Mouse (Mus musculus): ENCODE data around the gene Ech1. TPM values are rescaled to one million over a fixed set of nuclear protein-coding genes. Genes with fewer than 3 reads are reported as not detected.
A peak's percentile ranks its signal among the peaks of the same experiment; 100 is the strongest.

The Ech1 gene
- polyA plus RNA-seq, 1 experiment from 2014 or later, result 84.2 TPM

DNA sequence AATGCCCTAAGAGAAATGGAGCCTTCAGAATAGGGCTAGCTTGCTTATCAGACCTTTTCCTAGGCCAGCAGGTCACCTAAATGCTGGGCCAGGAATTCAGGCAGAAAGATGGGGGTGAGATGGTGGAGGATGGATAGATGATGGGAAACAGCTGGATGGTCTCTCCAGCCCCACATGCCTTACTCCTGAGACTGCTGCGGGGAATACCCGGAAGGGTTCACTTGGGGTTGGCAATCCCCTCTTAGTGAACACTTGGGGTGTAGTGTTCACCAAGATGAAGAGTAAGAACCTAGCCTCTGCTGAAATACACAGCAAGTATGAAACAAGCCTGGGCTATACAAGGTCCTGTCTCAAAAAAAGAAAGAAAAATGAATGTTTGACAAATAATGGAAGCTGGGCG lies 35.8 kb upstream of the Ech1 start:
- Histone ChIP-seq H3K36me3 (ENCODE audit: control insufficient read depth, insufficient read depth, low read length) (0 out of 2 replicates have a peak, but pooled peaks cover 2% of the 10 kb centered on the region), H3K4me1 (replicated peaks; ENCODE audit: control insufficient read depth, insufficient read depth, low read length) (no peaks in the 10 kb centered on the region; the same call in 1 of the 2 replicates), H3K27ac (ENCODE audit: low read depth, low read length) (no peak overlapping the region), H3K4me3 (ENCODE audit: low read depth, low read length) (no peak overlapping the region), H3K27me3 (ENCODE audit: control insufficient read depth, insufficient read depth, low read length) (no peaks in the 10 kb centered on the region), H3K9me3 (ENCODE audit: control insufficient read depth, low read length) (no peaks in the 10 kb centered on the region), H3K9ac (ENCODE audit: low read depth, low read length) (no peak overlapping the region), H3K4me2 (replicated peaks; ENCODE audit: low read depth, low read length) (no peak overlapping the region)
- DNase-seq (ENCODE audit: low spot score), result no peak
- 80% methylated on average over 3 of the region's 3 CpGs for WGBS
- ATAC-seq (ENCODE audit: low FRiP score), result no peak

DNA sequence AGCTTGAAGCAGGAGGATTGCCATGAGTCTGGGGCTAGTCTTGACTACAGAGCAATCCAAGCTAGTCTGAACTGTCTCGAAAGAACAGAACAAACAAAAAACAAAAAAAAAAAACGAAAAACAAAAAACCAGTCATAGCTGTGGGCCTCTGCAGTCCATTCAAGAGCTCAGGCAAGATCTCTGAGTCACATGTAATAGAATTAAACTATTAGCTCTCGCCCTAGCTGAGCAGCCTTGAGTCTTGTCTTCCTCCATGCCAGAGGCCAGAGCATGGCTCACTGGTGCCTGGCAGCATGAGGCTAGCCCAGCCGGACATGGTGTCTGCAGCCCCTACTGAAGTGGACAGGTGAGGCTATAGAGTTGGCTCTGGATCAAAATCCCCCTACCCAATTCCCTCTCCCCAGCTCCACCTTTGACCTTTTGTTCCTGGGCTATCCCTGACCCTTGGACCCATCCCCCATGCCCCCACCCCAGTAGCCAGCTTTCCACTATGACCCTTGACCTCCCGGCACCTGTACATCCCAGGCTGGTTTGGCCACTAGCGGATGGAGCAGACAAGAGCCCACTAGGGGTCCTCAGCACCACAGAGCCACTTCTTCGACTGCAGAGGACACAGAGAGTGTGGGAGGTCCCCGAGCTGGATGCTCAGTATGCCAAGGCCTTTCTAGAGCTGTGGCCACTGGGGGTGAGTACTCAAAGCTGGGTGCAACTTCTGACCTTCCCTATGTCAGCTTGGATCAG lies 34.8 kb upstream of the Ech1 start:
- Histone ChIP-seq H3K27me3 (ENCODE audit: control insufficient read depth, insufficient read depth, low read length) (no peaks in the 10 kb centered on the region), H3K9me3 (ENCODE audit: control insufficient read depth, low read length) (no peaks in the 10 kb centered on the region), H3K4me1 (replicated peaks; ENCODE audit: control insufficient read depth, insufficient read depth, low read length) (no peaks in the 10 kb centered on the region; the same call in 1 of the 2 replicates), H3K27ac (ENCODE audit: low read depth, low read length) (no peak overlapping the region), H3K4me3 (ENCODE audit: low read depth, low read length) (no peak overlapping the region), H3K36me3 (ENCODE audit: control insufficient read depth, insufficient read depth, low read length) (0 out of 2 replicates have a peak, but pooled peaks cover 2% of the 10 kb centered on the region), H3K4me2 (replicated peaks; ENCODE audit: low read depth, low read length) (no peak overlapping the region), H3K9ac (ENCODE audit: low read depth, low read length) (no peak overlapping the region)
- 45% methylated on average over 8 of the region's 8 CpGs for WGBS
- ATAC-seq (ENCODE audit: low FRiP score), result no peak
- peak; percentile 33 for DNase-seq (ENCODE audit: low spot score)

DNA sequence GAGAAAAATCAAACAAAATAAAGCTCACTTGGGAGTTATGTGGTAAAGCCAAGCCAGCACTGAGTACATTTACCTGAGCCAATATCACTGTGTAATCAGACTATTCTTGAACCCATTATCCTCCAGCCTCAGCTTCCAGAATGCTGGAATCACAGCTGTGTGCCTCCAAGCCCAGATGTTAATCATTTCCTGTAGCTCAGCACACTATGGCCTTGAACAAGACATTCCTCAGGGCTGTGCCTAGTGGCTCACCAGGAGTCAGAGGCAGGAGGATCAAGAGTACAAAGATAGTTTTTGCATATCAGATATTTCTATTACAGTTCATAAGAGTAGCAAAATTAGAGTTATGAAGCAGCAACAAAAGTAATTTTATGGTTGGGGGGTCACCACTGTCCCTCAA lies 33.3 kb upstream of the Ech1 start:
- ATAC-seq (ENCODE audit: low FRiP score), result no peak
- Histone ChIP-seq H3K36me3 (ENCODE audit: control insufficient read depth, insufficient read depth, low read length) (0 out of 2 replicates have a peak, but pooled peaks cover 2% of the 10 kb centered on the region), H3K27me3 (ENCODE audit: control insufficient read depth, insufficient read depth, low read length) (no peaks in the 10 kb centered on the region), H3K27ac (ENCODE audit: low read depth, low read length) (no peak overlapping the region), H3K9ac (ENCODE audit: low read depth, low read length) (no peak overlapping the region), H3K9me3 (ENCODE audit: control insufficient read depth, low read length) (no peaks in the 10 kb centered on the region), H3K4me2 (replicated peaks; ENCODE audit: low read depth, low read length) (no peak overlapping the region), H3K4me3 (ENCODE audit: low read depth, low read length) (no peak overlapping the region), H3K4me1 (replicated peaks; ENCODE audit: control insufficient read depth, insufficient read depth, low read length) (no peaks in the 10 kb centered on the region; the same call in 1 of the 2 replicates)
- no peak for DNase-seq (ENCODE audit: low spot score)

DNA sequence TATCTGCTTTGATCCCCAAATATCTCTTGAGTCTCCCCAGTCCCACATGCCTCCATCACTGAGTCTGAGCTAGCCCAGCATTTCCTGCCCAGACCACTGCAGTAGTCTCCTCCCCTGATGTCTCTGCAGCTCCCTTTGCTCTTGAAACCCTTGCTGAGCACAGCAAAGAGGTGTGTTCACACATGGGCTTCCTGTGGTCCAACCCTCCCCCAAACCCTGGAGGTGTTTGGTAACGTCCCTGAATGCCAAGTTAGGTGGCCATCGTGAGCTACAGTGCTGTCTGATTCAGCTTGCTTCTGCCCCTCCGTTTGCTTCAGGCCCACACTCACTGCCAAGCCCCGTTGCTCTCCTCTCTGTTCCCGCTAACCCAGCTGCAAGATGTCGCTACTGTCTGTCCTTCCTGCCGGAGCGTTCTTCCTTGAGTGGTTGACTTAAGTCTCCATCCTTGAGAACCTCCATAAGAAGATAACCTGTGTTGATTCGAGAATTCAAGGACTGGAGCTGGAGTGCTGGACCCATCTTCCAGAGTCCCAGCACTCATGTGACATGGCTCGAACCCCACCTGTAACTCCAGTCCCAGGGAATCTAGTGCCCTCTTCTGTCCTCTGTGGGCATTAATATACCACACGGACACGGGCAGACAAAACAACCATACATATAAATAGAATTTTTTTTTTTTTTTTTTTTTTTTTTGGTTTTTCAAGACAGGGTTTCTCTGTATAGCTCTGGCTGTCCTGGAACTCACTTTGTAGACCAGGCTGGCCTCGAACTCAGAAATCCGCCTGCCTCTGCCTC lies 32.4 kb upstream of the Ech1 start:
- 80% methylated on average over 12 of the region's 14 CpGs for WGBS
- Histone ChIP-seq H3K27ac (ENCODE audit: low read depth, low read length) (no peak overlapping the region), H3K9ac (ENCODE audit: low read depth, low read length) (no peak overlapping the region), H3K27me3 (ENCODE audit: control insufficient read depth, insufficient read depth, low read length) (no peaks in the 10 kb centered on the region), H3K36me3 (ENCODE audit: control insufficient read depth, insufficient read depth, low read length) (no peaks in the 10 kb centered on the region), H3K9me3 (ENCODE audit: control insufficient read depth, low read length) (no peaks in the 10 kb centered on the region), H3K4me2 (replicated peaks; ENCODE audit: low read depth, low read length) (no peak overlapping the region), H3K4me3 (ENCODE audit: low read depth, low read length) (no peak overlapping the region), H3K4me1 (replicated peaks; ENCODE audit: control insufficient read depth, insufficient read depth, low read length) (no peaks in the 10 kb centered on the region; the same call in 1 of the 2 replicates)
- ATAC-seq (ENCODE audit: low FRiP score) (no peak), DNase-seq (ENCODE audit: low spot score) (no peak)

- no peaks in the 10 kb centered on the region for H3K27me3 ChIP-seq (ENCODE audit: control insufficient read depth, insufficient read depth, low read length)
- no peaks in the 10 kb centered on the region for H3K36me3 ChIP-seq (ENCODE audit: control insufficient read depth, insufficient read depth, low read length)
- no peaks in the 10 kb centered on the region for H3K9me3 ChIP-seq (ENCODE audit: control insufficient read depth, low read length)
- no peak overlapping the region for H3K4me3 ChIP-seq (ENCODE audit: low read depth, low read length)
- H3K9ac ChIP-seq (ENCODE audit: low read depth, low read length), result no peak overlapping the region
- WGBS, result 31% methylated on average over 2 of the region's 2 CpGs
- H3K27ac ChIP-seq (ENCODE audit: low read depth, low read length), result no peak overlapping the region
- DNase-seq (ENCODE audit: low spot score) (no peak), ATAC-seq (ENCODE audit: low FRiP score) (no peak)
- no peaks in the 10 kb centered on the region; the same call in 1 of the 2 replicates for H3K4me1 ChIP-seq (replicated peaks; ENCODE audit: control insufficient read depth, insufficient read depth, low read length)
- no peak overlapping the region for H3K4me2 ChIP-seq (replicated peaks; ENCODE audit: low read depth, low read length)
Observed at GRCm38 (mm10) chr7:28793834-28794233, 31.2 kb upstream of the Ech1 start.

DNA sequence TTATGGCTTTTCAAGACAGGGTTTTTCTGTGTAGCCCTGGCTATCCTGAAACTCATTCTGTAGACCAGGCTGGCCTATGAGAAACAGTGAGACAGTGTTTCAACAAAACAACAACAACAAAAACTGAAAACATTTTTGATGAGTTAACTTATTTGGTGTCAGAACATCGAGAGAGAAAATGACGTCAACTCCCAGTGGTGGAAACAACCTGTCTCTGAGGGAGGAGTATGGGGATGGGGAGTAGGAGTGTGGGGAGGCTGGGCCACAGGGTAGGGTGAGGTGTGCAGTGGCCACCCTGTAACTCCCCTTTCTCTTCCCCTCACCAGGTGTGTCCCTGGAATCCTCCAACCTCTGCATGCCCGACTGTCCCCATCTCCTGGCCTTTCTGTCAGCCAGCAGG lies 30.5 kb upstream of the Ech1 start:
- H3K27me3 ChIP-seq (ENCODE audit: control insufficient read depth, insufficient read depth, low read length), result no peaks in the 10 kb centered on the region
- no peaks in the 10 kb centered on the region for H3K4me1 ChIP-seq (replicated peaks; ENCODE audit: control insufficient read depth, insufficient read depth, low read length)
- DNase-seq (ENCODE audit: low spot score), result no peak
- no peaks in the 10 kb centered on the region for H3K36me3 ChIP-seq (ENCODE audit: control insufficient read depth, insufficient read depth, low read length)
- ATAC-seq (ENCODE audit: low FRiP score), result no peak
- no peak overlapping the region for H3K4me2 ChIP-seq (replicated peaks; ENCODE audit: low read depth, low read length)
- WGBS, result 86% methylated on average over 3 of the region's 3 CpGs
- no peak overlapping the region for H3K27ac ChIP-seq (ENCODE audit: low read depth, low read length)
- no peak overlapping the region for H3K4me3 ChIP-seq (ENCODE audit: low read depth, low read length)
- no peak overlapping the region for H3K9ac ChIP-seq (ENCODE audit: low read depth, low read length)
- no peaks in the 10 kb centered on the region for H3K9me3 ChIP-seq (ENCODE audit: control insufficient read depth, low read length)

DNA sequence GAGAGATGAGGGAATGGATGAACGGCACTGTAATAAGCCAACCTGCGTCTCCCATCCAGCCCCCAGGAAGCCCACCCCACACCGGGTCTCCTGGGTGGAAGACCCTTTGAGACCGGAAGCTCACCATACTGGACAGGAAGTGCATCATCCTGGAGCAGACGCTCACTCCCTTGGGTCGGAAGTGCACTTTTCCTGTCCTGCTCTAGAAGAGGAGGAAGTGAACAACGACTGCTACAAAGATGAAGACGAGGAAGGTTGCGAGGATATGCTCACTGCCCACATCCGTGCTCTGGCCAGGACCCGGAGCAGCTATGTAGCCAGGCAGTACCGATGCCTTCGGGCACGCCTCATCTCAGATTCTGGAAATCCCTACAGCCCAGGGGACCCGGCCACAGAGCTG lies 29.2 kb upstream of the Ech1 start:
- no peak for ATAC-seq (ENCODE audit: low FRiP score)
- Histone ChIP-seq H3K27me3 (ENCODE audit: control insufficient read depth, insufficient read depth, low read length) (no peaks in the 10 kb centered on the region), H3K9me3 (ENCODE audit: control insufficient read depth, low read length) (no peaks in the 10 kb centered on the region), H3K4me3 (ENCODE audit: low read depth, low read length) (no peak overlapping the region), H3K4me2 (replicated peaks; ENCODE audit: low read depth, low read length) (no peak overlapping the region), H3K4me1 (replicated peaks; ENCODE audit: control insufficient read depth, insufficient read depth, low read length) (no peaks in the 10 kb centered on the region), H3K9ac (ENCODE audit: low read depth, low read length) (no peak overlapping the region), H3K27ac (ENCODE audit: low read depth, low read length) (no peak overlapping the region), H3K36me3 (ENCODE audit: control insufficient read depth, insufficient read depth, low read length) (no peaks in the 10 kb centered on the region)
- no peak for DNase-seq (ENCODE audit: low spot score)
- 74% methylated on average over 15 of the region's 15 CpGs for WGBS

GRCm38 (mm10) chr7:28796562-28796975 lies 28.4 kb upstream of the Ech1 start:
- 20% methylated on average over 32 of the region's 32 CpGs for WGBS
- no peaks in the 10 kb centered on the region for H3K27me3 ChIP-seq (ENCODE audit: control insufficient read depth, insufficient read depth, low read length)
- H3K4me2 ChIP-seq (replicated peaks; ENCODE audit: low read depth, low read length), result peak overlapping the region; percentile 28
- no peaks in the 10 kb centered on the region for H3K4me1 ChIP-seq (replicated peaks; ENCODE audit: control insufficient read depth, insufficient read depth, low read length)
- H3K36me3 ChIP-seq (ENCODE audit: control insufficient read depth, insufficient read depth, low read length), result no peaks in the 10 kb centered on the region
- H3K4me3 ChIP-seq (ENCODE audit: low read depth, low read length), result peak overlapping the region; percentile 14
- DNase-seq (ENCODE audit: low spot score), result peak; percentile 85
- peak; percentile 60 for ATAC-seq (ENCODE audit: low FRiP score)
- H3K27ac ChIP-seq (ENCODE audit: low read depth, low read length), result no peak overlapping the region
- H3K9me3 ChIP-seq (ENCODE audit: control insufficient read depth, low read length), result no peaks in the 10 kb centered on the region
- peak overlapping the region; percentile 50 for H3K9ac ChIP-seq (ENCODE audit: low read depth, low read length)

All from hindbrain, embryonic 11.5 days (tissue).